Mouse (Mus musculus) neural tube, embryonic 13.5 days (tissue): ENCODE measurements around the gene Mcu. TPM values are rescaled to one million over a fixed set of nuclear protein-coding genes. Genes with fewer than 3 reads are reported as not detected.

Experiments
- ATAC-seq: fragments of 200-750 bp; cut with Nextera tagmentation; 2 replicates; pipeline ENCODE4 v1.8.0; 2017; ENCODE audit warnings: low read depth, mild to moderate bottlenecking, moderate TSS enrichment, moderate library complexity
- H3K27ac ChIP-seq: fragments of 300-500 bp; sonication (generic); replicated peaks from 2 replicates; pipeline ENCODE4 v1.5.1; 2015; ENCODE audit warnings: moderate library complexity, mild to moderate bottlenecking, inconsistent platforms
- H3K27me3 ChIP-seq: fragments of 300-500 bp; sonication (generic); 2 replicates; pipeline ENCODE4 v1.6.1; 2015; ENCODE audit warnings: mild to moderate bottlenecking, inconsistent platforms
- H3K36me3 ChIP-seq: fragments of 300-500 bp; sonication (generic); 2 replicates; pipeline ENCODE4 v1.6.1; 2015; ENCODE audit warnings: mild to moderate bottlenecking, inconsistent platforms
- H3K4me1 ChIP-seq: fragments of 300-500 bp; sonication (generic); replicated peaks from 2 replicates; pipeline ENCODE4 v1.6.1; 2015; ENCODE audit warnings: inconsistent platforms
- H3K4me2 ChIP-seq: fragments of 300-500 bp; sonication (generic); 2 replicates; pipeline ENCODE4 v1.6.1; 2015; ENCODE audit warnings: inconsistent platforms, mild to moderate bottlenecking, moderate library complexity
- H3K4me3 ChIP-seq: fragments of 300-500 bp; sonication (generic); 2 replicates; pipeline ENCODE4 v1.5.1; 2015; ENCODE audit warnings: mild to moderate bottlenecking, inconsistent platforms
- H3K9ac ChIP-seq: fragments of 300-500 bp; sonication (generic); 2 replicates; pipeline ENCODE4 v1.6.1; 2015; ENCODE audit warnings: moderate library complexity, mild to moderate bottlenecking, inconsistent platforms
- H3K9me3 ChIP-seq: fragments of 300-500 bp; sonication (generic); 2 replicates; pipeline ENCODE4 v1.6.1; 2016; ENCODE audit warnings: inconsistent platforms
- WGBS: fragments of 180-500 bp; shearing (Covaris S2); methylation state at CpG from one replicate; pipeline ENCODE4 v1.1.7; 2015; 5-methylcytosine and 5-hydroxymethylcytosine counted together
- polyA plus RNA-seq: library from polyadenylated mRNA; unstranded; fragments of >200 nt; fragmentation: Nextera tagmentation; extraction: Ambion mirVana; gene quantifications from 2 replicates; pipeline ENCODE4 v1.2.1, GENCODE M21; 2015

The Mcu gene
- polyA plus RNA-seq, 1 experiment from 2014 or later, result 34.4 TPM

DNA sequence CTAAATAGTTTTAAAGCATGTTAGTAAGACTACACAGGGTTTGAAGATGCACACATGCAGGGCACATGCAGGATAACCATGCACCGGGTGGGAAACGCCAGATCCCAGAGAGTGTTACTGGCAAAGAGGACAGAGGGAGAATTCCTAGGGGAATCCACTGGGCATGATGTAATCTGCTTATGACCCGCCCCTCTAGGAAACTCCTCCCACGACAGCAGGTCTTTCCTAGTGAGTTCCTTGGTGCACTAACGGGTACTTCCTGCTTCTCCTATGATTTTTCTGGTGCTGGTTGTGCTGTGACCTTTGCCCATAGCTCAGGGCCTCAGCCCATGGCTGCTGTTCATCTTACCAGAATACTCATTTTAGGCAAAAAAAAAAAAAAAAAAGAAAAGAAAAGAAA is 12.6 kb downstream of the Mcu start:
- H3K9me3 ChIP-seq, result no peaks in the 10 kb centered on the region
- H3K36me3 ChIP-seq, result no peaks in the 10 kb centered on the region
- H3K4me3 ChIP-seq, result no peak overlapping the region
- H3K4me1 ChIP-seq, result no peaks in the 10 kb centered on the region; the same call in none of the 2 replicates
- no peak overlapping the region for H3K27ac ChIP-seq
- no peak for ATAC-seq
- no peak overlapping the region for H3K9ac ChIP-seq
- no peaks in the 10 kb centered on the region for H3K27me3 ChIP-seq
- no peak overlapping the region for H3K4me2 ChIP-seq
- 60% methylated on average over 5 of the region's 5 CpGs for WGBS

GRCm38 (mm10) chr10:59602891-59603290 is 13.6 kb downstream of the Mcu start:
- Histone ChIP-seq H3K36me3 (no peaks in the 10 kb centered on the region), H3K4me2 (no peak overlapping the region), H3K4me3 (no peak overlapping the region), H3K27ac (peak overlapping the region; percentile 14; the same call in 1 of the 2 replicates), H3K27me3 (no peaks in the 10 kb centered on the region), H3K9me3 (no peaks in the 10 kb centered on the region), H3K9ac (no peak overlapping the region), H3K4me1 (no peaks in the 10 kb centered on the region; the same call in none of the 2 replicates)
- WGBS, result 66% methylated on average over 14 of the region's 14 CpGs
- no peak for ATAC-seq

DNA sequence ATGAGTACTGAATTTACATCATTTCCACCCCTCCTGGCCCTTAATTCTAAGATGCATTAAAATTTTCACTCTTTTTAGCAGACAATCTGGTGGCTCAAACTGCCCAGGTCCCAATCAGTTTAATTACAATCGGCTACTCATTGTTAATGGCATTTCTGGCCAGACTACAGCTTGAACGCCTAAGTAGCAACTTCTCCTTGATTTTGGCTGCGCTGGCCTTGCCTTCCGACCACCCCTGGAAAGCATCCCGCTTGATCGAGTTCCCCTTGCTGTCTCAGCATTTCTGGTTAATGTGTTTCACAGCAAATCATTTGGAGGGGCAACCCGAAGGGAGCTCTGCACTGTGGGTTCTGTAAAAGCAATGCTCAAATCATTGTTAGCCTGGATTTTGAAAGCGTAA is 14.4 kb downstream of the Mcu start:
- H3K27ac ChIP-seq, result peak overlapping the region; percentile 64

GRCm38 (mm10) chr10:59600516-59600915 is 16.0 kb downstream of the Mcu start:
- no peak overlapping the region for H3K27ac ChIP-seq
- H3K9ac ChIP-seq, result no peak overlapping the region
- H3K4me2 ChIP-seq, result no peak overlapping the region
- H3K27me3 ChIP-seq, result no peaks in the 10 kb centered on the region
- H3K4me1 ChIP-seq, result no peaks in the 10 kb centered on the region; the same call in 1 of the 2 replicates
- ATAC-seq, result no peak
- no peak overlapping the region for H3K4me3 ChIP-seq
- no peaks in the 10 kb centered on the region for H3K36me3 ChIP-seq
- WGBS, result 84% methylated on average over 8 of the region's 8 CpGs
- no peaks in the 10 kb centered on the region for H3K9me3 ChIP-seq

More for the DNA sequence above, 14.4 kb downstream of the Mcu start:
- ATAC-seq, result no peak
- WGBS, result 63% methylated on average over 8 of the region's 8 CpGs
- no peaks in the 10 kb centered on the region for H3K27me3 ChIP-seq
- no peaks in the 10 kb centered on the region; the same call in 1 of the 2 replicates for H3K4me1 ChIP-seq
- no peaks in the 10 kb centered on the region for H3K9me3 ChIP-seq
- no peak overlapping the region for H3K4me3 ChIP-seq
- no peak overlapping the region for H3K9ac ChIP-seq
- H3K4me2 ChIP-seq, result no peak overlapping the region
- no peaks in the 10 kb centered on the region for H3K36me3 ChIP-seq

GRCm38 (mm10) chr10:59593826-59594570 is 22.5 kb downstream of the Mcu start:
- no peak overlapping the region for H3K27ac ChIP-seq
- ATAC-seq, result no peak
- no peak overlapping the region for H3K9ac ChIP-seq
- H3K27me3 ChIP-seq, result no peaks in the 10 kb centered on the region
- H3K9me3 ChIP-seq, result no peaks in the 10 kb centered on the region
- WGBS, result 77% methylated on average over 13 of the region's 13 CpGs
- no peak overlapping the region for H3K4me3 ChIP-seq
- H3K4me1 ChIP-seq, result no peaks in the 10 kb centered on the region; the same call in 1 of the 2 replicates
- H3K4me2 ChIP-seq, result no peak overlapping the region
- no peaks in the 10 kb centered on the region for H3K36me3 ChIP-seq

- no peaks in the 10 kb centered on the region for H3K27me3 ChIP-seq
- H3K9ac ChIP-seq, result no peak overlapping the region
- H3K9me3 ChIP-seq, result no peaks in the 10 kb centered on the region
- ATAC-seq, result no peak
- H3K36me3 ChIP-seq, result no peaks in the 10 kb centered on the region
- H3K27ac ChIP-seq, result no peak overlapping the region
- no peak overlapping the region for H3K4me2 ChIP-seq
- no peaks in the 10 kb centered on the region; the same call in 1 of the 2 replicates for H3K4me1 ChIP-seq
- H3K4me3 ChIP-seq, result no peak overlapping the region
- 93% methylated on average over 9 of the region's 9 CpGs for WGBS
These were observed 25.9 kb downstream of the Mcu start for GRCm38 (mm10) chr10:59590606-59591005.

DNA sequence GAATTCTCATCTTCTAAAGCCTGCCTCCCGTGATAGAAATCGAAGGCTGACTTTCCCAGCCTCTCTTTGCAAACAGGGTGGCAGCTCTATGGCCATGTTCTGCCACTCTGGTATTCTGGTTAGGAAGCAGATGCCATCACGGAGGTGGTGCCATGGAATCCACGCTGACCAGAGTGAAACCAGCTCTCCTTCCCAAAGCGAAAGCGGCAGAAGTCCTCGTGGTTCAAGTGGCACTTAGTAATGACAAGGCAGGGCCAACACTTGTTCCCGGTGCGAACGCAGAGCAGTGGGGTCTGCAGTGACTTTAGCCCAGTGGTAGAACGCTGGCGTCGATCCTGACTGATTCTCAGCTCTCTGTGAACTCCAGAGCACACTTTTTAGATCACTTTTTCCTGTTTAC is 26.6 kb downstream of the Mcu start:
- no peaks in the 10 kb centered on the region for H3K27me3 ChIP-seq
- no peaks in the 10 kb centered on the region; the same call in 1 of the 2 replicates for H3K4me1 ChIP-seq
- H3K36me3 ChIP-seq, result no peaks in the 10 kb centered on the region
- H3K9me3 ChIP-seq, result no peaks in the 10 kb centered on the region
- no peak overlapping the region for H3K4me2 ChIP-seq
- H3K27ac ChIP-seq, result no peak overlapping the region
- H3K9ac ChIP-seq, result no peak overlapping the region
- no peak overlapping the region for H3K4me3 ChIP-seq
- 95% methylated on average over 13 of the region's 13 CpGs for WGBS
- no peak for ATAC-seq

- H3K27me3 ChIP-seq, result no peaks in the 10 kb centered on the region
- H3K4me3 ChIP-seq, result no peak overlapping the region
- no peak overlapping the region for H3K9ac ChIP-seq
- ATAC-seq, result no peak
- H3K4me1 ChIP-seq, result no peaks in the 10 kb centered on the region; the same call in 1 of the 2 replicates
- WGBS, result 91% methylated on average over 7 of the region's 7 CpGs
- no peaks in the 10 kb centered on the region for H3K9me3 ChIP-seq
- no peaks in the 10 kb centered on the region for H3K36me3 ChIP-seq
- no peak overlapping the region for H3K4me2 ChIP-seq
- H3K27ac ChIP-seq, result no peak overlapping the region
These were observed 27.1 kb downstream of the Mcu start for GRCm38 (mm10) chr10:59589420-59589819.

DNA sequence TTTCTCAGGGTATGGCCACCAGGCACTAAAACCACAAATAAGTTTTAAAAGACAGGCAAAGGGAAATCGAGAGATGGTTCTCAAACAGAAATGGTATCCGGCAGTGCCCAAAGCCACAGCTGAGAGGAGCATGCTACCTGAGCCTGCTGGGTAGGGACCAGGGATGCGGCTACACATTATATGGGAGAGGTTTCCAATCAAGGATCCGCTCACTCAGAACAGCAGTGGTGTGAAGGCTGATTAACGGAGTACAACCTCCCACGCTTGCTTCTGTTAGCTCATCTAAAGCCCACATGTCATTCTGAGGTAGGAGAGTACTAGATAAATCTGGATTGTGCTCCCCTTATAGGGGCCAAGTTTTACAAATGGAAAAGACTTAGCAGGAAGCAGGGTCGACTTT is 28.4 kb downstream of the Mcu start:
- H3K9ac ChIP-seq, result no peak overlapping the region
- 89% methylated on average over 7 of the region's 7 CpGs for WGBS
- no peaks in the 10 kb centered on the region for H3K9me3 ChIP-seq
- no peaks in the 10 kb centered on the region for H3K4me1 ChIP-seq
- ATAC-seq, result no peak
- no peak overlapping the region for H3K4me3 ChIP-seq
- no peaks in the 10 kb centered on the region for H3K27me3 ChIP-seq
- no peak overlapping the region for H3K4me2 ChIP-seq
- no peaks in the 10 kb centered on the region for H3K36me3 ChIP-seq
- no peak overlapping the region for H3K27ac ChIP-seq

DNA sequence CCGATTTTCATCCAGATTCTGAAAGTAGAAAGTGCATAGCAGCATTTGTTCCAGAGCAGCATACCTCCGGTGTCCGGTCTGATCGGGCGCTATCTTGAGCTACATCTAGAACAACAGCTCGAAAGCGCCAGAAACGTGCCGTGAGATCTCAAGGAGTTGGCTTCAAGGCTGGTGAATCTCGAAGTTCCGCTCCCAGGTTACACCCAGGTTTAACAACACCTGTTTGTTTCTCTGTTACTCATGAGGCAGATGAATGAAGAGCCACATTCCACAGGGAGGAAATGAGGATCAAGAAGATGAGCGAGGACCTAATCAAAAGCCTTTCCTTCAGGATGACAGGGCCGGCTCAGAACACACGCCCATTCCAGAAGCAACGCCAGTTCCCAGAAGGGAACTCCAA is 29.7 kb downstream of the Mcu start:
- no peak overlapping the region for H3K27ac ChIP-seq
- H3K36me3 ChIP-seq, result no peaks in the 10 kb centered on the region
- H3K4me3 ChIP-seq, result no peak overlapping the region
- H3K9ac ChIP-seq, result no peak overlapping the region
- no peak overlapping the region for H3K4me2 ChIP-seq
- no peaks in the 10 kb centered on the region for H3K9me3 ChIP-seq
- H3K27me3 ChIP-seq, result no peaks in the 10 kb centered on the region
- H3K4me1 ChIP-seq, result no peaks in the 10 kb centered on the region
- WGBS, result 91% methylated on average over 15 of the region's 15 CpGs
- no peak for ATAC-seq

GRCm38 (mm10) chr10:59585621-59586020 is 30.9 kb downstream of the Mcu start:
- no peaks in the 10 kb centered on the region for H3K27me3 ChIP-seq
- no peak for ATAC-seq
- H3K4me2 ChIP-seq, result no peak overlapping the region
- no peak overlapping the region for H3K27ac ChIP-seq
- no peak overlapping the region for H3K9ac ChIP-seq
- H3K9me3 ChIP-seq, result no peaks in the 10 kb centered on the region
- 90% methylated on average over 5 of the region's 5 CpGs for WGBS
- no peaks in the 10 kb centered on the region for H3K4me1 ChIP-seq
- H3K4me3 ChIP-seq, result no peak overlapping the region
- no peaks in the 10 kb centered on the region for H3K36me3 ChIP-seq

GRCm38 (mm10) chr10:59581826-59582543 is 34.5 kb downstream of the Mcu start:
- Histone ChIP-seq H3K27ac (no peak overlapping the region), H3K4me1 (peaks cover 15% of the 10 kb centered on the region), H3K36me3 (no peaks in the 10 kb centered on the region), H3K4me3 (no peak overlapping the region), H3K9ac (no peak overlapping the region), H3K9me3 (no peaks in the 10 kb centered on the region), H3K4me2 (no peak overlapping the region), H3K27me3 (no peaks in the 10 kb centered on the region)
- no peak for ATAC-seq
- 51% methylated on average over 1 of the region's 1 CpGs for WGBS
